Mouse (Mus musculus): ENCODE data around the gene AL607142.1.
A peak's percentile ranks its signal among the peaks of the same experiment; 100 is the strongest.

AL607142.1 gene

GRCm38 (mm10) chr4:120064696-120065095 lies at the start of gene AL607142.1:
Gene AL607142.1 (plus strand): TSS chr4:120064996.
- DNase-seq (ENCODE audit: low spot score in 2 of 2): no peak

DNA sequence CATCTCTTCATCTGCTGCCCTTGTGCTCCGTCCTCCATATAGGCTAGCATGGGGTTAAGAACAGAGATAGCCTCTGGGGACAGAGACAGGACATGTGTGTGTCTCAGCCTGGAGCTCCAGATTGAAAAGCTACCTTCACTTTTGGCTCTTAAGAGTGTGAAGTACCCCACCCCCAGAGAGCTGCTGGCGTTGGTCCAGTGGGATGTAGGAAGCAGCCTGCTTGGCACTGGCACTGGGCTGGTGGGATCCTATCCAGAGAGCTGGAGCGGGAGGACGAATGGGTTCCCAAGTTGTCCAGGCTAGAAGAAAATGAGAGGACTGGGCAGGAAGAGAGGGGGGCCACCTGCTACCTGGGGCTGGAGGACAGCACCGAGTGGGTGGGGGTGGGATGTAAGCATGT lies 46.4 kb upstream of the AL607142.1 start:
- no peak for DNase-seq (ENCODE audit: low spot score in 2 of 2)

DNA sequence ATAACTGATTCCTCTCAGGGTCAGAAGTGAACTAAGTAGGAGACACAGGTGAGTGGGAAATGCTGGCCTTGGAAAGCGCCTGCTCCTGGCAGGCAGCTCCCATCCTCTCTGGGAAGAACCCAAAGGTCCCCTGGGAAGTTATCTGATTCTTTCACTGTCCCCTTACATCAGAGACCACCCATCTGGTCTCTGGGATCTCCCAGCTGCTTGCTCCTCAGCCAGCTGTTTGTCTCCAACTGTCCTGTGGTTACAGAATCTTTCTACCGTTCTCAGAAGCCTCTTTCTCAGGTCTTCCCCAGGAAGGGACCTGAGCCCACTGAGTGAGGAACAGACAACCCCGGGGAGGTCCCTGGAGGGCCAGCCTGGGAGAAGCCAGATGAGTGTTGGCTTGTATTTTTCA lies 42.4 kb upstream of the AL607142.1 start:
- no peak for DNase-seq (ENCODE audit: low spot score in 2 of 2)

DNA sequence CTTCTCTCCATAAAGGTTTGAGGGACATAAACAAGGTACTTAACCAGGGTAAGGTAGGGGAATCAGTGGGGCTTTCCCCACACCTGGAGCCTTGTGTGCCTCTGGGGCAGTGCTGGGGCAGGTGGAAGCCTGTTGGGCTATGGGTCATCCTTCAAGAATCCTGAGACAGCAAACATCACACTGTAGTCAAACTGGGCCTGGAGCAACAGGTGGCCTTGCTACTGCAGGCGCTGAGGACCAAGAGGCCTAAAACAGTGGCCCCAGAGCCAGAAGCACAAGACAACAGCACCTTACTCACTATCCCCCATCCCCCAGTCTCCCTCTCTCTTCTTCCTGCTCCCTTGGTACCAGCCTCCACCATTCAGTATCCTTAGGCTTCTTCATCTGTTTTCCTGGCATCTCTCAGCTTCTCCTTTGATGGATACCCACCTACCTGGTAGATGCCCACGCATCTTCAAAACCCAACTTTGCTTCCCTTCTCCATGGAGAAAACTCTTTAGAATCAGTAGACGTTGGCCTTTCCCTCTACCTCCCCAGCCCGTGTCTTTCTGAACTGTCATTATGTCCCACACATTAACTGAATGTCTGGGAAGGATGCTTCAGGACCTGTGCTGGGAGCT lies 41.5 kb upstream of the AL607142.1 start:
- DNase-seq (ENCODE audit: low spot score in 2 of 2): no peak

- DNase-seq (ENCODE audit: low spot score in 2 of 2): peak in 1 of 2 experiments; percentile 46
Observed at GRCm38 (mm10) chr4:120024071-120024470, 40.7 kb upstream of the AL607142.1 start.

- DNase-seq (ENCODE audit: low spot score in 2 of 2): no peak
Observed at GRCm38 (mm10) chr4:120027671-120028070, 37.1 kb upstream of the AL607142.1 start.

DNA sequence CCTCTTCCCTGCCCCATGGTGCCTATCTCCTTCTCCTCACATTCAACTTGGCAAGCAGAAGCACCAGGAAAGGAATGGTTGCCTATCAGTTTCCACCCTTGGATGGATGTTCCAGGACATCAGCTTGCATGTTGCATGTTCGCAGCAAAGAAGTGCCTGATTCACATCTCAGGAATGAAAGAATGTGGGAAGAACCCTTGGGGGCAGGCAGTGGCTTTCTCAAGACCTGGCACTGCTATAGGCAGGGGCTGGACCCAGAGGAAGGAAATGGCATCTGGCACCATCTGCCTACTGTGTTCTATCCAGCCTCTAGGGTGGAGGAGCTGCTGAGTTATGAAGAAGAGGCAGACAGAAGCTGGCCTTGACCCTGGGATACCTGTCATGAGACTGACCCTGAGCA lies 34.9 kb upstream of the AL607142.1 start:
- no peak for DNase-seq (ENCODE audit: low spot score in 2 of 2)

DNA sequence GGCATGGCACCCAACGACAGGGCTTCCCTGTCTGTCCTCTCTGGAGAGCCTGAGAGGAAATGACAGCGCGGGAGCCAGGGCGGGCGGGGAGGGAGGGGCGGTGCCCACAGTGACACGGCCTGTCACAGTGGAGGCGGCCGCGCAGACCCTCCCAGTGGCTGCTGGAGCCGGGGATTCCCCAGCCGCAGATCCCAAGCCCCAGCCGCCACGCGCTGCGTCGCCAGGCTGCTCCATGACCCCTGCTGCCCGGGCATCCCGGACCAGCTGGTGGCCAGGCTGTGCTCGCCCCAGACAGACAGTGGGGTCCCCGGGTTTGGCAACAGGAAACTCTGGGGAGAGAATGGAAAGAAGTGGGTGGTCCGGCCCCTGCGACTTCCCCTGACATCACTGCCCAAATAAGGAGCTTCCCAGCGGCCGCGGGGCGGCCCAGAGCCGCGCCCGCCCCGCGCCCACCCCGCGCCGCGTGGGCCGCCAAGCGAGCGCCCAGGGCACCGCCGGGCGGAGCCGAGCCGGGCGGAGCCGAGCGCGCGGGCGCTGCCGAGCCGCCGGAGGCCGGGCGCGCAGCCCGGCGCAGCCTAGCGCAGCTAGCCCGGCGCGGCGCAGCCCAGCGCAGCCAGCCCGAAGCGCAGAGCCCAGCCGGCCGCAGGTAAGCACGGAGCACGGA lies 32.3 kb upstream of the AL607142.1 start:
- DNase-seq (ENCODE audit: low spot score in 2 of 2): peak in 1 of 2 experiments; percentile 30

DNA sequence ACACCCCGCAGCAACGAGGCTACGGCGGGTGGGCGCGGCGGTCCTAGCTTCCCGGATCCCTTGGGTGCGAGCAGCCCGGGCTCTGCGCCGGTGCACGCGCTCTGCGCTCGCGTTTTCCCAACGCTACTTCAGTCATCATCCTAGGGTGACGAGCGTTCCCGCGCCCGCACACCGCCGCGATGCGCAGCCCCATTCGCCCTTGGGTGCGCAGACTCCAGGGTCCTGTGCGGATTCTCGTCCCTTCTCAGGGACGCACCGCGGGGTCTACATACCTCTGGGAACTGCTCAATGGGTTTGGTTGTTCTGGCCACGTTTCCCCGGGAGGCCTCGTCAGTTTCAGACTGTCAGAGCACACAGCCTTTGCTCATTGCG lies 31.8 kb upstream of the AL607142.1 start:
- DNase-seq (ENCODE audit: low spot score in 2 of 2): no peak

DNA sequence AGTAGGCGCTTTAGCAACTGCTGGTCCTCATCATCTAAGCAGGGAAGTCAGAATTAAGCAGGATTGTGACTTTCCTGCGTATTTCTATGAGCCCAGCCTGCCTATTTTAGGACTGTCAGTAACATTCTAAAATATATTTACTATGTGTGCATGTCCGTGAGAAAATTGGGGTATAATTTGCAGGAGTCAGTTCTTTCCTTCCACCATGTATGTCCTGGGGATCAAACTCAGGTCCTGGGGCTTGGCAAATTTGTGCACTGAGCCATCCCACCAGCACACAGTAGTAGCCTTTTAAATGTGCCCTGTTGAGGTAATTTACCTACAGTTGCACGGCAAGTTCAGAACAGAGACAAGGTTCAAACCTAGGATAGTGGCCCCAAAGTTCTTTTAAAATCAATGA lies 28.5 kb upstream of the AL607142.1 start:
- no peak for DNase-seq (ENCODE audit: low spot score in 2 of 2)

- DNase-seq (ENCODE audit: low spot score in 2 of 2): no peak
Observed at GRCm38 (mm10) chr4:120037007-120037406, 27.8 kb upstream of the AL607142.1 start.

DNA sequence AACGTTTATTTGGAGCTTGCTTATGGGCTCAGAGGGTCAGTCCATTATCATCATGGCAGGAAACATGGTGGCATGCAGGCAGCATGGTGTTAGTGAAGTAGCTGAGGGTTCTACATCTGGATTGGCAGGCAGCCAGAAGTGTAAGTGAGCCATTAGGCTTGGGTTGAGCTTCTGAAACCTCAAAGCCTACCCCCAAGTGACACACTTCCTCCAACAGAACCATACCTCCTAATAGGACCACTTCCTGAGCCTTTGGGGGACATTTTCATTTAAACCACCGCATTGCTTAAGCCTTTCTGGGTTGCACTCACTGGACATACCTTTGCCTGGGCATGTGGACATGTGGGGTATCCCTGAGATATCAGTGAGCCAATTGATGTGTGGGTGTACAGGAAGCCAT lies 23.3 kb upstream of the AL607142.1 start:
- no peak for DNase-seq (ENCODE audit: low spot score in 2 of 2)

DNA sequence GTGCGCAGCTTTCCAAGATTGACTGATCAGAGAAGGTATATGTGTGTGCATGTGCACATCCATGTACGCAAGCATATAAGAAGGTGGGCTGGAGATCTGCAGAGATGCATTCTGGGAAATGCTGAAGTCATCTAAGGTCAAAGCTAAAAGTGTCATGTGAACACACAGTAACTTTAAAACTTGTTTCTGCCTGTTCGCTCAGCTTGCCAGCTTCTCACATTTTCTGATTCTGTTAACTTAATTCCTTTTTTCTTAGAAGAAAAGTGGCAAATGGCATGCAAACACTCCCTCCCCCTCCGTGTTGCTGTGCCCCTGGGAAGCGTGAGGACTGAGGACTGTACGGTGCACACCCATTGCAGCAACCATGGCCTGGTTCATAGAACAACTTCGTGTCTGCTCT lies 22.3 kb upstream of the AL607142.1 start:
- DNase-seq (ENCODE audit: low spot score in 2 of 2): no peak

DNA sequence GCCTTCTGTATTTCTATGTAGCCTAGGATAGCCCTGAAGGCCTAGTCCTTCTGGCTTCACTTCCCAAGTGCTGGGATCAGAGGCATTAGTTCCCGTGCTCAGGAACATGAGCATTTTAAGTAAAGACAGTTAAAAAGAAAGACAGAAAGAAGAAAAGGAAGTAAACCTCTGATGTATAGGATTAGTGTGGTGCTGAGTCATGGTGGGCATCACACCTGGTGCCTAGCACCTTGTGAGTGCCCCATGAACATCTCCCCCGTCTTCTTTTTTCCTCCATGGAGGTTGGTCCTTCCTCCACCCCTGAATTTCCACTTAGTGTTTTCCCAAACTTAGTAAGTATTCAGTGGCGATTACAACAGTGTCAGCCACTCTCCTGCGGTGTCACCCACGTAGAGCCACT lies 20.2 kb upstream of the AL607142.1 start:
- no peak for DNase-seq (ENCODE audit: low spot score in 2 of 2)

DNA sequence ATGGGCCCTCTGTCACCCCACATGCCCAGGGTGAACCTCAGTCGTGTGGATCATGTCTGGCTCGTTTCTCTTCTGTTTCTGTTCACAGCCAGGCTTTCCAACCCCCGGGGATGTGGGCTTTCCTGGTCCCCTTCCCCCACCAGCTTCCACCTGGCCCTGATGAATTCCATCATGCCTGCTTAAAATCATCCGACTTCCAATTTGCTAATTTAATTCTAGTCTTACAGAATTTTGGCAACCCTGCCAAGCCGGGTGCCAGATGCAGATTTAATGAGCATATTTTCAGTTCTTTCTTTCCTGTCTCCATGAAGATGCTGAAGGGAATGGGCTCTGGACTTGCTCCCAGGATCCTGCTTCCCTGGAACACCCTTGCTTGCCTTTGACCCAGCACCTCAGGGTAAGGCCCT lies 19.7 kb upstream of the AL607142.1 start:
- DNase-seq (ENCODE audit: low spot score in 2 of 2): no peak

DNA sequence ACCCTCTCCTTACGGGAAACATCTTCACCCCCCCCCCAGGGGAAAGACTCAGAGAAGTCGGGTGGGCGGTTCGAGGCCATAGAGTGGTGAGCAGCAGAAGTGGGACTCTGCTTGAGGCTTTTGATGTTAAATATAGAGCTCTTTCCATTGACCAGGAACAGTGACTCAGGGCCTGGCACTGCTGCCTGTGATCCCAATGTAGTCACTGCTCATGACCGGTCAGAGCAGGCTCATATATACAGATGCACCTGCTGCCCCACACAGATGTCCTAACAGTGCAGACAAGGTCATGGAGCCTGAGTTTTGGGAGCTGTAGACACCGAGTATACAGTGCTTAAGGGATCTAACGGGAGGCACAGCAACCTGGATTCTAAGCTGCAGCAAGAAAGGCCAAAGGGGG lies 18.9 kb upstream of the AL607142.1 start:
- no peak for DNase-seq (ENCODE audit: low spot score in 2 of 2)

DNA sequence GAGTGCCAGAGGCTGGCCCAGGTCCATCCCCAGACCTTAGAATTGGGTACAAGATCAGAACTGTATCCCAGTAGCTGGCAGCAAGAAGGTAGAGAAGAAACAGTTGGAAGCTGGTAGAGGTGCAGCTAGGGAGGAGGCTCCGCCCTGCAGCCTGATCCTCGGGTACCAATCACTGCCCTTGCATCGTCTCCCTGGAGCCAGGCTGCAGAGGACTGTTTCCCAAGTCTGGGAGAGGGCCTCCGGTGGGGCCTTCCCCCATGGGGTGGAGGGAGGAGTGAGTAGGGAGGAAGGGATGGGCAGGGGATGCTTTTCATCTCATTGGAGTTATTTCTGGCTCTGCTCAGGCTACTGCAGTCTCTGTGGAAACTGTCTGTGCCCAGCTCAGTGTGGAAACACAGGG lies 17.7 kb upstream of the AL607142.1 start:
- DNase-seq (ENCODE audit: low spot score in 2 of 2): no peak

DNA sequence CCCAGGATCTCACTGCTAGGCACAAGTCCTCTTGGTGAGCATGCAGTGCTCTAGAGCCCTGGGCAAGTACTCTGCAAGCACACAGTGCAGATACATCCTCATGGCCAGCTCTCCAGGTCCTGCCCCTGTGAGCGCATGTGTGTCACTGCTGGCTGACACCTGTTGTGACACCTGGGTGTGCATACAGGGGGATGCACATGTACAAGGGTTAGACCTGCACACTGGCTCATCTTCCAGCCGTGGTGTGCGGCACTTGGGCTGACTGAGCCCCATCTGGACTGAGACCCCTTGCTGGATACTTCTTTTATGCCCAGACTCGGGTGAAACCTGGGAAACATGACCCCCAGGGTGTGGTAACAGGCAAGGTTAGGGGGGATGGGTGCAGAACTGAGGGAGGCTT lies 16.5 kb upstream of the AL607142.1 start:
- no peak for DNase-seq (ENCODE audit: low spot score in 2 of 2)

- no peak for DNase-seq (ENCODE audit: low spot score in 2 of 2)
Observed at GRCm38 (mm10) chr4:120049857-120050256, 14.9 kb upstream of the AL607142.1 start.

DNA sequence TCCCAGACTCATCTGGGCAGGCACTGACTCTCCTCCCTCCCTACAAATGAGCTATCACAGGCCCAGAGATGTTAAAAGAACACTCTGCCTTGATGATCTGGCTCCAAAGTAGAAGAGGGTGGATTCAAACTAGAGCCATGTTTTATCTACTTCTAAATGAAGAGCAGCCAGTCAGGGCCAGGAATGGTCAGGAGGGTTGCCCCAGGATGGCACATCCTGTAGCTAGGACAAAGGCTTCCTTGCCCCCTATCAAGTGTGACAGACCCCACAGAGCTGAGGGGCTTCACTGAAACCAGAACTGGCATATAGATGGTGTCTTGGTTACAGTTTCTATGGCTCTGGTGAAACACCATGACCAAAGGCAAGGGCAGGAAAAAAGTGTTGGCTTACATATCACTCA lies 12.3 kb upstream of the AL607142.1 start:
- no peak for DNase-seq (ENCODE audit: low spot score in 2 of 2)

- DNase-seq (ENCODE audit: low spot score in 2 of 2): no peak
Observed at GRCm38 (mm10) chr4:120053026-120054005, 11.5 kb upstream of the AL607142.1 start.

- no peak for DNase-seq (ENCODE audit: low spot score in 2 of 2)
Observed at GRCm38 (mm10) chr4:120054145-120054544, 10.7 kb upstream of the AL607142.1 start.

DNA sequence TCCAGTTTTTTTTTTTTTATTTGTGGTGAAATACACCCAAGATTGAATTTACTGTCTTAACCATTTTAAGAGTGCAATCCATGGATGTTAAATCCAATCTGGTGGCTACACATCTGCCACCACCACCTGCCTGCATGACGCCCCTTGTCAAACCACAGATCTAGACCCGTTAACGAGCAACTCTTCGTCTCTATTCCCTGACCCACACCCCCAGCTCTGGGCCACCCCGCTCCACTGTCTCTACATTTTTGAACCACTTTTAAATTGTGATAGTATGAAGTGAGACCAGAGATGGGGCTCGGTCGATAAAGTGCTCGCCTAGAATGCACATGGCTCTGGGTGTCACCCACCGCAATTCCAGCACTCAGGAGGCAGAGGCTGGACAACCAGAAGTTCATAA lies 8.3 kb upstream of the AL607142.1 start:
- no peak for DNase-seq (ENCODE audit: low spot score in 2 of 2)
